Mouse (Mus musculus) gastrocnemius, postnatal 36 days (tissue): ENCODE measurements around the gene Retreg3. TPM values are rescaled to one million over a fixed set of nuclear protein-coding genes. Genes with fewer than 3 reads are reported as not detected.
A peak's percentile ranks its signal among the peaks of the same experiment; 100 is the strongest.

Experiments used
- DNase-seq, 2 experiments: peaks; one replicate each; pipeline ENCODE4 v3.0.0; 2022
- intact Hi-C: fragments of 180-260 bp; cut with DNase I; formaldehyde crosslinking; loops from one replicate; pipeline ENCODE4 v1.15.1; 2025
- microRNA-seq, 2 experiments: library from miRNA; unstranded; fragments of <30 nt; microRNA quantifications; one replicate each; pipeline ENCODE4 v1.2.0; 2021
- total RNA-seq, 2 experiments: library from RNA; stranded (reverse); gene quantifications; 2 replicates each; pipeline ENCODE4 v1.2.3; 2021

Gene Retreg3
- total RNA-seq, 2 experiments from 2014 or later: 29.6 to 29.7 TPM

GRCm38 (mm10) chr11:101061049-101061448 is 58.6 kb downstream of the Retreg3 start:
- intact Hi-C loops: loop anchor here (10.0 kb wide), 1 partner anchor 316 kb away; no protein-coding TSS in a partner anchor
- no peak for DNase-seq

- intact Hi-C loops: loop anchor here (10.0 kb wide), 1 partner anchor 315 kb away; no protein-coding TSS in a partner anchor
- DNase-seq: peak; percentile 61 to 73
These were observed 59.6 kb downstream of the Retreg3 start for GRCm38 (mm10) chr11:101060126-101060525.

- no peak for DNase-seq
- intact Hi-C loops: no loop called here
These were observed 60.2 kb downstream of the Retreg3 start for GRCm38 (mm10) chr11:101059473-101059872.

- intact Hi-C loops: no loop called here
- DNase-seq: no peak
These were observed 61.0 kb downstream of the Retreg3 start for GRCm38 (mm10) chr11:101058726-101059125.

- DNase-seq: peak; percentile 78 to 88
These were observed 61.8 kb downstream of the Retreg3 start for GRCm38 (mm10) chr11:101057860-101058259.

GRCm38 (mm10) chr11:101056885-101057284 is 62.8 kb downstream of the Retreg3 start:
- peak; percentile 44 to 48 for DNase-seq
- intact Hi-C loops: loop anchor here (2.0 kb wide), 1 partner anchor 74 kb away; no protein-coding TSS in a partner anchor

More at GRCm38 (mm10) chr11:101057860-101058259, 61.8 kb downstream of the Retreg3 start:
- intact Hi-C loops: loop anchor here (2.0 kb wide), 1 partner anchor 75 kb away; no protein-coding TSS in a partner anchor

GRCm38 (mm10) chr11:101055418-101055817 is 64.3 kb downstream of the Retreg3 start:
- intact Hi-C loops: no loop called here

GRCm38 (mm10) chr11:101053974-101054373 is 65.7 kb downstream of the Retreg3 start:
- intact Hi-C loops: loop anchor here (5.0 kb wide), 1 partner anchor 37 kb away; no protein-coding TSS in a partner anchor
- DNase-seq: no peak

More at GRCm38 (mm10) chr11:101055418-101055817, 64.3 kb downstream of the Retreg3 start:
- no peak for DNase-seq

- DNase-seq: peak; percentile 78 to 85
- intact Hi-C loops: loop anchor here (5.0 kb wide), 1 partner anchor 36 kb away; no protein-coding TSS in a partner anchor
These were observed 66.8 kb downstream of the Retreg3 start for GRCm38 (mm10) chr11:101052751-101053473.

- no peak for DNase-seq
- intact Hi-C loops: loop anchor here (5.0 kb wide), 1 partner anchor 34 kb away; no protein-coding TSS in a partner anchor
These were observed 68.1 kb downstream of the Retreg3 start for GRCm38 (mm10) chr11:101051617-101052016.

GRCm38 (mm10) chr11:101051051-101051493 is 68.6 kb downstream of the Retreg3 start:
- no peak for DNase-seq
- intact Hi-C loops: loop anchor here (5.0 kb wide), 1 partner anchor 34 kb away; no protein-coding TSS in a partner anchor

GRCm38 (mm10) chr11:101050359-101050758 is 69.3 kb downstream of the Retreg3 start:
- DNase-seq: no peak
- intact Hi-C loops: loop anchor here (5.0 kb wide), 1 partner anchor 33 kb away; no protein-coding TSS in a partner anchor

GRCm38 (mm10) chr11:101047502-101047901 is 72.2 kb downstream of the Retreg3 start:
- intact Hi-C loops: no loop called here
- DNase-seq: no peak

- no peak for DNase-seq
- intact Hi-C loops: no loop called here
These were observed 73.3 kb downstream of the Retreg3 start for GRCm38 (mm10) chr11:101046440-101046839.

Small RNAs within 50 kb of the gene (microRNA-seq; reads per million reads assigned to microRNA genes)
- 0 reads per million in 2 experiments for gene Gm27626

Other genes with a start within 250 kb of the Retreg3 start
- gene Stat3, start 180.4 kb downstream of the Retreg3 start, total RNA-seq: 10 to 100 TPM; 38.8 to 42.9 TPM
- 100 to 1,000 TPM; 148 to 153 TPM for gene Cavin1, start 149.0 kb downstream of the Retreg3 start, total RNA-seq
- gene Atp6v0a1, start 110.4 kb downstream of the Retreg3 start, total RNA-seq: 10 to 100 TPM; 55.7 to 57.7 TPM
- 1 to 10 TPM; 3.2 to 3.5 TPM for gene Naglu, start 49.9 kb downstream of the Retreg3 start, total RNA-seq
- gene Hsd17b1, start 41.5 kb downstream of the Retreg3 start, total RNA-seq: not detected
- gene Coasy, start 37.3 kb downstream of the Retreg3 start, total RNA-seq: 1 to 10 TPM; 8.0 to 8.9 TPM
- 10 to 100 TPM in 1 of 2 experiments, 1 to 10 TPM in 1; 8.8 to 12.4 TPM for gene Mlx, start 32.6 kb downstream of the Retreg3 start, total RNA-seq
- 1 to 10 TPM; 1.6 to 2.1 TPM for gene Psmc3ip, start 24.5 kb downstream of the Retreg3 start, total RNA-seq
- gene Tubg1, start within 50 bp of the Retreg3 start, total RNA-seq: 10 to 100 TPM; 23.9 TPM
- 1 to 10 TPM; 2.3 to 2.6 TPM for gene Tubg2, start 36.0 kb upstream of the Retreg3 start, total RNA-seq
- gene Cntnap1, start 50.6 kb upstream of the Retreg3 start, total RNA-seq: 1 to 10 TPM; 1.1 to 2.1 TPM
- gene Plekhh3, start 51.5 kb upstream of the Retreg3 start, total RNA-seq: 10 to 100 TPM; 22.4 to 27.6 TPM
- not detected for gene Ccr10, start 55.5 kb upstream of the Retreg3 start, total RNA-seq
- 10 to 100 TPM; 20.5 to 23.8 TPM for gene Ezh1, start 106.6 kb upstream of the Retreg3 start, total RNA-seq
- 10 to 100 TPM; 35.3 to 38.3 TPM for gene Ramp2, start 126.1 kb upstream of the Retreg3 start, total RNA-seq
- 10 to 100 TPM; 36.2 to 39.4 TPM for gene Vps25, start 133.8 kb upstream of the Retreg3 start, total RNA-seq
- gene Wnk4, start 140.7 kb upstream of the Retreg3 start, total RNA-seq: under 1 TPM; 0.10 to 0.15 TPM
- gene Cntd1, start 159.1 kb upstream of the Retreg3 start, total RNA-seq: under 1 TPM; 0.10 to 0.15 TPM
- 10 to 100 TPM; 64.3 to 71.4 TPM for gene Coa3, start 159.2 kb upstream of the Retreg3 start, total RNA-seq
- 10 to 100 TPM; 73.9 to 78.0 TPM for gene Becn1, start 182.4 kb upstream of the Retreg3 start, total RNA-seq
- gene Psme3, start 196.3 kb upstream of the Retreg3 start, total RNA-seq: 10 to 100 TPM; 54.1 to 57.8 TPM
- 1 to 10 TPM in 1 of 2 experiments, under 1 TPM in 1; 0.92 to 1.2 TPM for gene Aoc2, start 205.2 kb upstream of the Retreg3 start, total RNA-seq
- gene Aoc3, start 210.7 kb upstream of the Retreg3 start, total RNA-seq: 1 to 10 TPM; 4.7 to 7.1 TPM
- not detected for gene G6pc, start 247.7 kb upstream of the Retreg3 start, total RNA-seq